Mouse (Mus musculus) myocyte (in vitro differentiated cells): Measurements from ENCODE around the gene Zfp398.

Experiments used
- E2F4 ChIP-seq: IDR thresholded peaks from one replicate; pipeline ENCODE4 v1.6.1; 2011; ENCODE audit warnings: mild to moderate bottlenecking, control low read depth, moderate library complexity; ENCODE audit not compliant: insufficient read depth
- TCF3 ChIP-seq: IDR thresholded peaks from one replicate; pipeline ENCODE4 v1.6.1; 2011; ENCODE audit warnings: low read depth, control low read depth; ENCODE audit not compliant: insufficient read length

- TF ChIP-seq E2F4 = no peak
- no peak for TF ChIP-seq TCF3
Measured at GRCm38 (mm10) chr6:47877058-47877457, 41.6 kb downstream of the Zfp398 start, which contains the start of gene Zfp282.
